Mouse (Mus musculus): Measurements from ENCODE around the gene Relt.

DNA sequence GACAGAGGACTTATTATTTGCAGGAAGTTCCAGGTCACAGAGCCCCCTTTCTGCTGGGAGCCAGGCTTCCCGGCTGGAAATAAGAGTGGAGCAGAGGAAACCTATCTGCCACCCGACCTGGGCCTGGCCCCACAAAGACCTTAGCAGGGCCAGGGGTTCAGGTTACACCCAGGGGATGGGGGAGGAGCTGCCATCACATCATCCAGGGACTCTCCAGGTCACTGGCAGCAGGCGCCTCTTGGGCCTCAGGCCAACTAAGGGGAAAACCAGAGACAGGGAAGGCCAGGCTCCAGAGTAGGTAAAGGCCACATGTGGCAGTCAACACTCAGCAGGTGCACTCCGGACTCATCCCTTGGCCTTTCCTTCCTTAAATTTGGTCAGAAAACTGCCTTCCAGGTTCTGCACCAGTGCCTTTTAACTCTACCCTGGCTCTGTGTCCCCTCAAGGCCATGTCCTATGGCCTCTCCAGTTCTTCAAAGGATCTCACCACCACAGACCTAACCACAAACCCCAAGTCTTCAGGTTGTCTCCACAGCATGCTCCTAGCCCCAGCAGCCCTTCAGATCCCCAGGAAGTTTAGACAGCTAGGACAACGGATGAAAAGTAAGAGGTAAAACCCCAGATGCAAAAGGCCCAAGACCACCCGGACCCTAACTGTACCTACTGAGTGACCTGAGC, 9.0 kb downstream of the Relt start:
- no peak for TF ChIP-seq CTCF (IDR thresholded peaks at IDR 0.05; ENCODE audit: borderline replicate concordance, insufficient read depth, low read depth, low read length)
- TF ChIP-seq POLR2A (IDR thresholded peaks at IDR 0.05; ENCODE audit: borderline replicate concordance, insufficient read depth, low read length) = no peak
